Comparison of ENCODE assay signal across 11 mouse cellular contexts in genomic region chr13:55470372-55470771, GRCm38 (mm10). TPM values are rescaled to one million over a fixed set of nuclear protein-coding genes. Genes with fewer than 3 reads are reported as not detected.
DNase-seq lines count a peak whose midpoint lies in the region; ATAC-seq and TF ChIP-seq lines count a peak whose summit lies in the region.
"Had no signal": no experiment of that assay in that cellular context is flagged by ENCODE, and none has a peak within 500 bp of the region (broad histone marks: within the 10 kb centered on the region; RNA-seq: fewer than 3 reads in every experiment).

No protein-coding gene starts in this region.

- no peaks in the 10 kb centered on the region for H3K27me3 ChIP-seq in forebrain, embryonic 15.5 days
- no peaks in the 10 kb centered on the region for H3K27me3 ChIP-seq in midbrain, embryonic 11.5 days (ENCODE audit: control insufficient read depth, insufficient read depth, low read length)
- peaks cover 74% of the 10 kb centered on the region for H3K27me3 ChIP-seq in heart, embryonic 12.5 days (replicated peaks)

- DNase-seq in gastrocnemius, adult 2 months: peak; percentile 49
- DNase-seq in gastrocnemius, postnatal 10 days: no peak
- peak; percentile 82 for DNase-seq in cerebellum, adult 11 months
- peak; percentile 89 for DNase-seq in midbrain, embryonic 11.5 days (ENCODE audit: low spot score, missing footprints)
- DNase-seq in gastrocnemius, postnatal 25 days: no peak

- intact Hi-C loops in gastrocnemius, adult 2 months (cut with DNase I): no loop called here

- no peak for TF ChIP-seq CTCF in gastrocnemius, adult 2 months (IDR thresholded peaks at IDR 0.05)

- ATAC-seq in forebrain, embryonic 15.5 days (replicated peaks): 0 out of 2 replicates have a peak, but pooled peaks have one; percentile 19
- no peak for ATAC-seq in midbrain, embryonic 11.5 days (ENCODE audit: low FRiP score)
- ATAC-seq in heart, embryonic 12.5 days (ENCODE audit: insufficient number of reproducible peaks, low FRiP score): no peak
- ATAC-seq in megakaryocyte, adult 5-6 weeks (ENCODE audit: poor library complexity, severe bottlenecking): no peak

- H3K36me3 ChIP-seq in forebrain, embryonic 15.5 days: peaks cover 17% of the 10 kb centered on the region
- H3K36me3 ChIP-seq in midbrain, embryonic 11.5 days (ENCODE audit: control insufficient read depth, insufficient read depth, low read length): peaks cover 11% of the 10 kb centered on the region; the same call in 1 of the 2 replicates
- peaks cover 15% of the 10 kb centered on the region for H3K36me3 ChIP-seq in heart, embryonic 12.5 days
- H3K36me3 ChIP-seq: liver, embryonic 15.5 days had no signal

- peaks cover 93% of the 10 kb centered on the region for H3K4me1 ChIP-seq in forebrain, embryonic 15.5 days
- H3K4me1 ChIP-seq in midbrain, embryonic 11.5 days (ENCODE audit: control insufficient read depth, insufficient read depth, low read length): peaks cover 71% of the 10 kb centered on the region
- peaks cover 34% of the 10 kb centered on the region for H3K4me1 ChIP-seq in heart, embryonic 12.5 days (replicated peaks)

- H3K27ac ChIP-seq in gastrocnemius, adult 2 months: peak overlapping the region; percentile 79; the same call in 1 of the 2 replicates
- H3K27ac ChIP-seq in forebrain, embryonic 15.5 days (replicated peaks): peak overlapping the region; percentile 92
- H3K27ac ChIP-seq in midbrain, embryonic 11.5 days (ENCODE audit: low read depth, low read length): peak overlapping the region; percentile 20; the same call in 1 of the 2 replicates
- no peak overlapping the region for H3K27ac ChIP-seq in heart, embryonic 12.5 days (ENCODE audit: poor library complexity, severe bottlenecking)
- H3K27ac ChIP-seq: liver, embryonic 15.5 days had no signal

- 20% methylated on average over 9 of the region's 9 CpGs for WGBS in forebrain, embryonic 15.5 days
- WGBS in midbrain, embryonic 11.5 days: 40% methylated on average over 9 of the region's 9 CpGs
- 66% methylated on average over 9 of the region's 9 CpGs for WGBS in heart, embryonic 12.5 days

- peak overlapping the region; percentile 99 for H3K4me2 ChIP-seq in forebrain, embryonic 15.5 days (replicated peaks)
- peak overlapping the region; percentile 100; the same call in 1 of the 2 replicates for H3K4me2 ChIP-seq in midbrain, embryonic 11.5 days
- H3K4me2 ChIP-seq in heart, embryonic 12.5 days: no peak overlapping the region

- peak overlapping the region; percentile 75 for H3K9ac ChIP-seq in forebrain, embryonic 15.5 days (replicated peaks)
- peak overlapping the region; percentile 71; the same call in 1 of the 2 replicates for H3K9ac ChIP-seq in midbrain, embryonic 11.5 days (ENCODE audit: low read length)
- H3K9ac ChIP-seq in heart, embryonic 12.5 days: no peak overlapping the region
- H3K9ac ChIP-seq: liver, embryonic 15.5 days had no signal

- no peak overlapping the region for H3K4me3 ChIP-seq in gastrocnemius, adult 2 months
- no peak overlapping the region for H3K4me3 ChIP-seq in forebrain, embryonic 15.5 days
- no peak overlapping the region for H3K4me3 ChIP-seq in midbrain, embryonic 11.5 days (ENCODE audit: low read depth, low read length)
- H3K4me3 ChIP-seq in heart, embryonic 12.5 days: no peak overlapping the region

- H3K9me3 ChIP-seq in forebrain, embryonic 15.5 days: no peaks in the 10 kb centered on the region
- H3K9me3 ChIP-seq in midbrain, embryonic 11.5 days (ENCODE audit: control insufficient read depth, low read length): no peaks in the 10 kb centered on the region
- H3K9me3 ChIP-seq in heart, embryonic 12.5 days (replicated peaks): no peaks in the 10 kb centered on the region
- H3K9me3 ChIP-seq: liver, embryonic 15.5 days had no signal

RNA-seq across cellular contexts. Expression of gene Prr7, which starts 6.3 kb away (rescaled TPM):
- total RNA-seq in gastrocnemius, adult 2 months (2021): under 1 TPM; 0.18 to 0.22 TPM
- 1 to 10 TPM; 2.1 to 2.5 TPM for total RNA-seq in gastrocnemius, postnatal 10 days (2021)
- polyA plus RNA-seq in forebrain, embryonic 15.5 days (2015; fragmentation: Nextera tagmentation; extraction: Ambion mirVana): 3.2 and 3.4 TPM in 2 replicates
- polyA plus RNA-seq in midbrain, embryonic 11.5 days (2014; fragmentation: Nextera tagmentation; extraction: Ambion mirVana): 2.8 and 3.0 TPM in 2 replicates
- total RNA-seq in gastrocnemius, postnatal 25 days (2021): under 1 TPM; 0.51 to 0.79 TPM
- 0.41 TPM in 1 of 2 replicates, not detected in the other for polyA plus RNA-seq in heart, embryonic 12.5 days (2016; fragmentation: Nextera tagmentation; extraction: Ambion mirVana)
- total RNA-seq in megakaryocyte, adult 5-6 weeks (2015): 1.1 and 1.2 TPM in 2 replicates
- 1.4 and 1.8 TPM in 2 replicates for total RNA-seq in megakaryocyte, adult 5-6 weeks (2017)
- polyA plus RNA-seq: liver, embryonic 15.5 days had no signal

RNA-seq across cellular contexts. Expression of gene Dbn1, which starts 17.5 kb away (rescaled TPM):
- 1 to 10 TPM; 4.9 to 7.7 TPM for total RNA-seq in gastrocnemius, adult 2 months (2021)
- 10 to 100 TPM; 52.6 to 71.2 TPM for total RNA-seq in gastrocnemius, postnatal 10 days (2021)
- polyA plus RNA-seq in forebrain, embryonic 15.5 days (2015; fragmentation: Nextera tagmentation; extraction: Ambion mirVana): 732 and 750 TPM in 2 replicates
- polyA plus RNA-seq in midbrain, embryonic 11.5 days (2014; fragmentation: Nextera tagmentation; extraction: Ambion mirVana): 292 and 294 TPM in 2 replicates
- total RNA-seq in gastrocnemius, postnatal 25 days (2021): 10 to 100 TPM; 10.3 to 16.1 TPM
- 101 TPM in 2 replicates for polyA plus RNA-seq in heart, embryonic 12.5 days (2016; fragmentation: Nextera tagmentation; extraction: Ambion mirVana)
- 0.18 TPM in 1 of 2 replicates, not detected in the other for total RNA-seq in megakaryocyte, adult 5-6 weeks (2015)
- total RNA-seq in megakaryocyte, adult 5-6 weeks (2017): 0.57 and 2.9 TPM in 2 replicates

RNA-seq across cellular contexts. Expression of gene Grk6, which starts 25.5 kb away (rescaled TPM):
- total RNA-seq in gastrocnemius, adult 2 months (2021): 1 to 10 TPM; 9.6 to 10.0 TPM
- total RNA-seq in gastrocnemius, postnatal 10 days (2021): 10 to 100 TPM; 17.4 to 22.3 TPM
- polyA plus RNA-seq in forebrain, embryonic 15.5 days (2015; fragmentation: Nextera tagmentation; extraction: Ambion mirVana): 46.1 and 47.6 TPM in 2 replicates
- polyA plus RNA-seq in midbrain, embryonic 11.5 days (2014; fragmentation: Nextera tagmentation; extraction: Ambion mirVana): 42.0 and 52.3 TPM in 2 replicates
- total RNA-seq in gastrocnemius, postnatal 25 days (2021): 10 to 100 TPM in 1 of 2 experiments, 1 to 10 TPM in 1; 9.3 to 10.2 TPM
- 27.6 and 29.1 TPM in 2 replicates for polyA plus RNA-seq in heart, embryonic 12.5 days (2016; fragmentation: Nextera tagmentation; extraction: Ambion mirVana)
- 87.3 and 89.9 TPM in 2 replicates for total RNA-seq in megakaryocyte, adult 5-6 weeks (2015)
- 144 and 155 TPM in 2 replicates for total RNA-seq in megakaryocyte, adult 5-6 weeks (2017)

RNA-seq across cellular contexts. Expression of gene Pdlim7, which starts 43.1 kb away (rescaled TPM):
- 100 to 1,000 TPM; 424 to 537 TPM for total RNA-seq in gastrocnemius, adult 2 months (2021)
- 100 to 1,000 TPM; 458 to 513 TPM for total RNA-seq in gastrocnemius, postnatal 10 days (2021)
- polyA plus RNA-seq in forebrain, embryonic 15.5 days (2015; fragmentation: Nextera tagmentation; extraction: Ambion mirVana): 135 and 138 TPM in 2 replicates
- 129 and 140 TPM in 2 replicates for polyA plus RNA-seq in midbrain, embryonic 11.5 days (2014; fragmentation: Nextera tagmentation; extraction: Ambion mirVana)
- 100 to 1,000 TPM; 544 to 627 TPM for total RNA-seq in gastrocnemius, postnatal 25 days (2021)
- polyA plus RNA-seq in heart, embryonic 12.5 days (2016; fragmentation: Nextera tagmentation; extraction: Ambion mirVana): 427 and 428 TPM in 2 replicates
- total RNA-seq in megakaryocyte, adult 5-6 weeks (2015): 23.8 and 25.9 TPM in 2 replicates
- total RNA-seq in megakaryocyte, adult 5-6 weeks (2017): 9.4 and 12.4 TPM in 2 replicates

RNA-seq across cellular contexts. Expression of gene F12, which starts 43.8 kb away (rescaled TPM):
- not detected for total RNA-seq in gastrocnemius, adult 2 months (2021)
- under 1 TPM in 1 of 2 experiments, not detected in 1; 0.34 TPM for total RNA-seq in gastrocnemius, postnatal 10 days (2021)
- 0.09 TPM in 1 of 2 replicates, not detected in the other for polyA plus RNA-seq in forebrain, embryonic 15.5 days (2015; fragmentation: Nextera tagmentation; extraction: Ambion mirVana)
- polyA plus RNA-seq in midbrain, embryonic 11.5 days (2014; fragmentation: Nextera tagmentation; extraction: Ambion mirVana): 0.14 TPM in 1 of 2 replicates, not detected in the other
- not detected for total RNA-seq in gastrocnemius, postnatal 25 days (2021)
- 0.96 TPM in 1 of 2 replicates, not detected in the other for polyA plus RNA-seq in heart, embryonic 12.5 days (2016; fragmentation: Nextera tagmentation; extraction: Ambion mirVana)
- total RNA-seq in megakaryocyte, adult 5-6 weeks (2015): 0.13 and 0.21 TPM in 2 replicates
- total RNA-seq in megakaryocyte, adult 5-6 weeks (2017): not detected in 2 replicates
- polyA plus RNA-seq: C2C12; heart, embryonic 14.5 days had no signal

Comparison
In these comparisons a context has a peak if more than half of its experiments do, and no peak if none do; other contexts are left out.
1. DNase-seq: peak in gastrocnemius, adult 2 months (single experiment), cerebellum, adult 11 months (single experiment) and midbrain, embryonic 11.5 days (single experiment); none in gastrocnemius, postnatal 10 days (single experiment) and gastrocnemius, postnatal 25 days (single experiment).